Mouse (Mus musculus) C2C12 (cell line): ENCODE results near the gene Rsc1a1. TPM values are rescaled to one million over a fixed set of nuclear protein-coding genes. Genes with fewer than 3 reads are reported as not detected.

Experiments
- H3K27me3 ChIP-seq: one replicate; pipeline ENCODE4 v1.6.1; 2011; ENCODE audit not compliant: control insufficient read depth, insufficient read depth, insufficient read length
- H3K36me3 ChIP-seq: one replicate; pipeline ENCODE4 v1.6.1; 2011; ENCODE audit not compliant: control insufficient read depth, insufficient read depth
- H3K4me3 ChIP-seq: one replicate; pipeline ENCODE4 v1.5.1; 2011; ENCODE audit warnings: mild to moderate bottlenecking, control low read depth; ENCODE audit not compliant: poor library complexity, insufficient read depth, severe bottlenecking
- H3K79me2 ChIP-seq: one replicate; pipeline ENCODE4 v1.6.1; 2011; ENCODE audit not compliant: control insufficient read depth, insufficient read depth
- H3K79me3 ChIP-seq: one replicate; pipeline ENCODE4 v1.6.1; 2011; ENCODE audit warnings: low read depth, control low read depth
- H3ac ChIP-seq: one replicate; pipeline ENCODE3; 2011; ENCODE audit warnings: low read depth; ENCODE audit not compliant: control insufficient read depth, insufficient read length
- CEBPB ChIP-seq: IDR thresholded peaks from one replicate; pipeline ENCODE4 v1.6.1; 2011; ENCODE audit warnings: low read depth, mild to moderate bottlenecking, control low read depth, moderate library complexity
- CTCF ChIP-seq: IDR thresholded peaks from one replicate; pipeline ENCODE4 v1.5.1; 2011; ENCODE audit not compliant: control insufficient read depth, insufficient read depth, insufficient read length
- FOSL1 ChIP-seq: IDR thresholded peaks from one replicate; pipeline ENCODE4 v1.8.0; 2011; ENCODE audit warnings: mild to moderate bottlenecking, low read length; ENCODE audit not compliant: poor library complexity, insufficient read depth, severe bottlenecking
- MAX ChIP-seq: IDR thresholded peaks from one replicate; pipeline ENCODE4 v1.6.1; 2011; ENCODE audit warnings: mild to moderate bottlenecking, control low read depth
- MYOD1 ChIP-seq: IDR thresholded peaks from one replicate; pipeline ENCODE4 v1.6.1; 2011; ENCODE audit warnings: low read depth; ENCODE audit not compliant: control insufficient read depth, insufficient read length
- MYOG ChIP-seq: IDR thresholded peaks from one replicate; pipeline ENCODE4 v1.6.1; 2011; ENCODE audit not compliant: control insufficient read depth, insufficient read length; ENCODE audit errors: extremely low read depth
- USF1 ChIP-seq: IDR thresholded peaks from one replicate; pipeline ENCODE4 v1.6.1; 2011; ENCODE audit warnings: low read depth, mild to moderate bottlenecking, control low read depth, moderate library complexity
- polyA plus RNA-seq: library from polyadenylated mRNA; unstranded; fragments of >200 nt; fragmentation: generic; extraction: Trizol; gene quantifications from one replicate; pipeline ENCODE4 v1.2.1, GENCODE M21; 2012; ENCODE audit warnings: missing spikeins

The Rsc1a1 gene
- polyA plus RNA-seq, 1 experiment, result 5.4 TPM

DNA sequence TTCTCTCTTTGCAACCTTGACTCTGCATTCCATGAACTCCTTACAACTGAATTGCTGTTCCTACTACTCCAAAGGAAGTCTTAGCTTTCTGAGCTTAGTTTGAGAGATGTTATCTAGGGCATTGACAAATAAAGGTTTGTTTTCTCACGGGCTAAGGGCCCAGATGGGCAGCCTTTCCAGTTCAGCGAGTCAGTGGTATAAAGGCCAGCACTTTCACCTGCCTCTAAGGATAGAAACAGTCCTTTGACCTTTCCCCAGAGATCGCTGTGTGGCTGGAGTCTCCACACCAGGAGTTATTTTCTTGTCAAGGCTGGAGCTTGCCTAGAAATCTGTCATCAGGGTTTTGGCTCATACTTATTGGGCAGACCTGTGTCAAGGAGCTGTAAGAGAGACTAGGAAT, 40.3 kb upstream of the Rsc1a1 start:
- Histone ChIP-seq H3K4me3 (no peak overlapping the region), H3K36me3 (peaks cover 5% of the 10 kb centered on the region), H3K79me3 (peaks cover 19% of the 10 kb centered on the region), H3K27me3 (no peaks in the 10 kb centered on the region), H3K79me2 (peaks cover 24% of the 10 kb centered on the region), H3ac (no peak overlapping the region)
- TF ChIP-seq USF1 (no peak), CTCF (no peak), MYOG (no peak), MYOD1 (no peak), CEBPB (no peak), MAX (no peak), FOSL1 (no peak)

DNA sequence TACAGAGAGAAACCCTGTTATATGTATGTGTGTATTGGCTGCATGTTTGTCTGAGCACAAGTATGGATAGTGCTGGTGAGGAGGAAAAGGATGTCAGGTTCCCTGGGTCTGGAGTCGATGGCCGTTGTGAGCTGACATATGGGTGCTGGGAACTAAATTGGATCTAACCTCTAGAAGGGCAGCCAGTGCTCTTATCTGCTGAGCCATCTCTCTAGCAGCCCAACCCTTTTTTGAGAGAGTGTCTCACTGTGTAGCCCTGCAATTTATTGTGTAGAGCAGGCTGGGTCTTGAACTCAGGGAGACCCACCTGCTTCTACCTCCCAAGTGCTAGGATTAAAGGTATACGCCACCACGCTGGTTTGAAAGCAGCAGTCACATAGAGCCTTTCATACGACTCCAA, 39.9 kb upstream of the Rsc1a1 start:
- peaks cover 28% of the 10 kb centered on the region for H3K79me2 ChIP-seq
- H3K36me3 ChIP-seq, result peaks cover 7% of the 10 kb centered on the region
- H3K4me3 ChIP-seq, result no peak overlapping the region
- peaks cover 24% of the 10 kb centered on the region for H3K79me3 ChIP-seq
- TF ChIP-seq MAX (no peak), USF1 (no peak), MYOG (no peak), CTCF (no peak), CEBPB (no peak), MYOD1 (no peak), FOSL1 (no peak)
- H3ac ChIP-seq, result no peak overlapping the region
- H3K27me3 ChIP-seq, result no peaks in the 10 kb centered on the region

DNA sequence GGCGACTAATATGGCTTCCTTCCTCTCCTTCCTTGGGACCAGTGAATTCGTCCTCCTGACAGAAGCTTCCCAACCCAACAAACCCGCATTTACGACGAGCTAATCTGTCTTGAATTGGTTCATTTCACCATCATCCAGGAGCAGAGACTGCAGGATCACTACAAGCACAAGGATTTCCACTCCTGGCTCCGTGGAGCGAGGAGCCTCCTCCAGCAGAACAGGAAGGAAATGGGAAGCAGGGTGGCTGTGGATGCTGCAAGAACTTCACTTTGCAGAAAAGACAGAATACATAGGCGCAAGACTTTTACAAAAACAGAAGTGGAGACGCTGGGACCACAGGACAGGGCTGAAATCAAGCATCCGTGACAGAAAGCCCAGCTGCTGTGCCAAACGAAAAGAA, 39.2 kb upstream of the Rsc1a1 start:
- Histone ChIP-seq H3ac (no peak overlapping the region), H3K79me3 (peaks cover 30% of the 10 kb centered on the region), H3K79me2 (peaks cover 35% of the 10 kb centered on the region), H3K27me3 (no peaks in the 10 kb centered on the region), H3K36me3 (peaks cover 12% of the 10 kb centered on the region), H3K4me3 (no peak overlapping the region)
- TF ChIP-seq CTCF (no peak), MYOG (no peak), FOSL1 (no peak), USF1 (no peak), CEBPB (no peak), MYOD1 (no peak), MAX (no peak)

DNA sequence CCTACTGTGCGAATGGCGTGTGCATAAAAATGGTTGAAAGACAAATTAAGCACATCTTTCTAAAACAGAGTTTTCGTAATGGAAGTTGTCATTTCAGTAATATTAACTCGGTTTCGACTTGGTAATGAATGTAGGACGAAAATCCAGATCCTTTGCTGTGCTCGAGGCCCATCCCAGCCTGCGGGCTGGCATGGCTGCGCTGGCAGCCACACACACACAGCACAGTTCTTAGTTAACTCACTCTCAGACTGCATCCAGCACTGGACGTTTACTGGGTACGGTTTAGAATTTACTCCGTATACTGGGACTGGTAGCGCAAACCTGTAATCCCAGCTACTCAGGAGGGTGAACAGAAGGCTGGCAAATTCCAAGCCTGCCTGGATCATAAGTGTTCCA, 38.3 kb upstream of the Rsc1a1 start:
- Histone ChIP-seq H3K79me3 (peaks cover 40% of the 10 kb centered on the region), H3K4me3 (no peak overlapping the region), H3K36me3 (peaks cover 12% of the 10 kb centered on the region), H3K79me2 (peaks cover 44% of the 10 kb centered on the region), H3K27me3 (no peaks in the 10 kb centered on the region), H3ac (peak overlapping the region; percentile 42)
- TF ChIP-seq MYOG (no peak), CEBPB (no peak), USF1 (no peak), MYOD1 (no peak), CTCF (no peak), FOSL1 (no peak), MAX (no peak)

DNA sequence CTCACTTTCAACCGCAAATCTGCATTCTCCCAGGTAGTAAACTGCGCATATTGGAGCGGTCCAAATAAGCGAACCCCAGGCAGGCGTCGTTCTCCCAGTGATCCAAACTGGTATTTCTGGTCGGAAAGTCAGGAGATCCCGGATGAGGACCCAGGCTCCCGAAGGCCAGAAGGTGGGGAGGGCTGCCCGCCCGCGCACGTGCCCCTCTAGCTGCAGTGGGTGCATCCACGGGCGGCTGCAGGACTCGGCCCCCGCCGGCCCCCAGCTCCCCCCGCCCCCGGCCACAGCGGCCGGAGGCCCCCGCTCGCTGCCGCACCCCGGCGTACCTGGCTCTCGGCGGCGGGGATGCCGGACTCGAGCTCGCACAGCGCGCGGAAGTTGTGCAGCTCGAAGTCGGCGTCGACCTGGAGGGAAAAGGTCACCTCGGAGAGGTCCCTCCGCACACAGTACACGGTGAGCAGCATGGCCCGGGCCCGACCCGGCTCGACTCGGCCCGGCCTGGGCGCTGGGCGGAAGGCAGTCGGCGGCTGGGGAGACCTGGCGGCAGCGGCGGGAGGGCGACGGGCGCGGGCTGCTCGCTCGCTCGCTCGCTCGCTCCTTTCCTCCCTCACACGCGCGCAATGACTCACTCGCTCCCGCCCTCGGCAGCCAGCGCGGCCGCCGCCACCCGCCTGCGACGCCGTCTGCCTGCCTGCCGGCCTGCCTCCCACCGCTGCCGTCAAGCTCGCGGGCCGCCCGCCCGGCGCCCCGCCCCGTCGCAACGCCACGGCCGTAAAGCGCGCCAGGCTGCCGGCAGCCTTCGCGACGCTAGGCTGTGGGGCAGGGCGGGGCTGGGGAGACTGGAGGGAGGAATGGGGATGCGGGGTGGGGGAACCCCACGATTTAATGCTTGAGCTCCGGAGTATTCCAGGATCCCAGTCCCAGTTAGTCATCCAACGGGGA, 37.6 kb upstream of the Rsc1a1 start, which contains the start of gene Ddi2:
Gene Ddi2 (minus strand): TSS at position 689 of the 942 bp plus-strand sequence.
- peaks cover 12% of the 10 kb centered on the region for H3K36me3 ChIP-seq
- no peak for TF ChIP-seq CTCF
- no peak for TF ChIP-seq FOSL1
- TF ChIP-seq MYOD1, result no peak
- no peak for TF ChIP-seq CEBPB
- no peak for TF ChIP-seq MYOG
- no peak for TF ChIP-seq USF1
- peaks cover 51% of the 10 kb centered on the region for H3K79me2 ChIP-seq
- peaks cover 46% of the 10 kb centered on the region for H3K79me3 ChIP-seq
- H3K4me3 ChIP-seq, result peak within 1 kb of the TSS; percentile 80
- no peaks in the 10 kb centered on the region for H3K27me3 ChIP-seq
- H3ac ChIP-seq, result peak within 1 kb of the TSS; percentile 80
